Mouse (Mus musculus) layer of hippocampus, adult 18-20 months (tissue): ENCODE measurements around the gene Qrfp. TPM values are rescaled to one million over a fixed set of nuclear protein-coding genes. Genes with fewer than 3 reads are reported as not detected.

Experiments used
- DNase-seq, 2 experiments: peaks; one replicate each; pipeline ENCODE4 v3.0.0; 2022; ENCODE audit warnings: low spot score in 2 of 2
- long read RNA-seq: library from polyadenylated mRNA; stranded (forward); transcript quantifications from one replicate; pipeline ENCODE4 v2.0.0, GENCODE M21; 2021
- total RNA-seq, 2 experiments: library from RNA; stranded (reverse); gene quantifications; 2 replicates each; pipeline ENCODE4 v1.2.3; 2021

Qrfp gene
- total RNA-seq, result not detected
- long read RNA-seq, result 0 reads

GRCm38 (mm10) chr2:31810444-31810843, at the start of gene Qrfp:
TSS of gene Qrfp (minus strand) at chr2:31810580.
- no peak for DNase-seq

DNA sequence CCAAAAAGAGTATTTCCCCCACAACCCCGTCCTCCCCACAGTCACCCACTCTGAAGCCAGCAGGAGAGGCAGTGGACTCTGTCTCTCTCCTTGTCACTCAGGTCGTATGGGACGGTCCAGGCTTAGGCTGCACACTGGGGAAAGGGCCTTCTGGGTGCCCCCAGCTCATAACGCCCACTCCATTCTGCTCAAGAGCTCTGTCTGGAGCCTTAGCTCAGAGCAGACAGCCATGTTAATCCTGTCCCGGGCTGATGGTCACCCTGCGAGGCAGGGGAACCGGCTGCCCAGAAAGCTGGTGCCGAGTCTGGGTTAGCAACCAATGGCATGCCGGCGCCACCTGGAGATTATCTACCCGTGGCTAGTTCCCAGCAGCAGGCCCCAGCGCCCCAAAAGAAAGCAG, 48.1 kb upstream of the Qrfp start:
- no peak for DNase-seq

DNA sequence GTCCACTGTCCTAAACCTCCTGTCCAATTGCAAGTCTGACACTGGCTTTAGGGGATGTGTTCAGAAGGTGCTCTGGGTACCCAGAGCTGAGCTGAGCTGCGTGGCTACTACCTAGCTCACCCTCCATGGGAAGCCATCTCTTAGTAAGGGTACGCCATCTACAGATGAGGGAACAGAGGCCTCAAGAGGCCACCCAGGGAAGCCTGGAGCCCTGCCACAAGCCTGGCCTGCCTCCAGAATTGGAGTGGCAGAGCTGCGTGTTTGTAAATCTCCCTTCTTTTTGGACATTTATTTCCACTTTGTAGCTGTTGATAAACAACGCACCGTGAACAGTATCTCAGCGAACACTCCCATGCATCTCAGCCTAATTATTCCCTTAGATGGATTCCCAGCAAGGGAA, 46.8 kb upstream of the Qrfp start:
- no peak for DNase-seq

DNA sequence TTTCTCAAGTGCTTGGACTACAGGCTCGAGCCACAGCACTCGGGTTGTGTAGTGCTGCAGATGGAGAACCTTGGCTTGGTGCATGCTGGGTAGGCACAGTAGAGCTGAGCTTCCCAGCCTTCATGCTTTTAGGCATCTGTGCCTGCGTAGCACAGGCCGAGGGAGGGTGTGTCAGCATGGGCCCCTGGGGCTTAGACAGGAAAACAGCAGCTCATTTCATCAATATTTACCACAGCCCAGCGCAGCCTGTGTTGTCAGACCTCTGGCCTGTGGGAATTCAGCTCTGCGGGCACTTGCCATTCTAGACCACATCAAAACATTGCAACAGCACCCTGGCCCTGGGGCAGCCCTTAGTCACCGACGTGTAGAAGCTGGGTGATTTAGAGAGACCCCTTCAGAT, 45.6 kb upstream of the Qrfp start:
- DNase-seq, result no peak

GRCm38 (mm10) chr2:31850141-31850540, 39.8 kb upstream of the Qrfp start:
- no peak for DNase-seq

GRCm38 (mm10) chr2:31847908-31848307, 37.5 kb upstream of the Qrfp start:
- DNase-seq, result no peak

GRCm38 (mm10) chr2:31846692-31847660, 36.6 kb upstream of the Qrfp start:
- DNase-seq, result no peak

GRCm38 (mm10) chr2:31845896-31846691, 35.7 kb upstream of the Qrfp start, which contains the start of gene Fibcd1:
TSS of gene Fibcd1 (minus strand) at chr2:31846005.
- peak in 1 of 2 experiments; percentile 49 for DNase-seq

- DNase-seq, result no peak
Measured at GRCm38 (mm10) chr2:31845512-31845895, 35.1 kb upstream of the Qrfp start.

GRCm38 (mm10) chr2:31844729-31845136, 34.4 kb upstream of the Qrfp start:
- peak in 1 of 2 experiments; percentile 40 for DNase-seq

DNA sequence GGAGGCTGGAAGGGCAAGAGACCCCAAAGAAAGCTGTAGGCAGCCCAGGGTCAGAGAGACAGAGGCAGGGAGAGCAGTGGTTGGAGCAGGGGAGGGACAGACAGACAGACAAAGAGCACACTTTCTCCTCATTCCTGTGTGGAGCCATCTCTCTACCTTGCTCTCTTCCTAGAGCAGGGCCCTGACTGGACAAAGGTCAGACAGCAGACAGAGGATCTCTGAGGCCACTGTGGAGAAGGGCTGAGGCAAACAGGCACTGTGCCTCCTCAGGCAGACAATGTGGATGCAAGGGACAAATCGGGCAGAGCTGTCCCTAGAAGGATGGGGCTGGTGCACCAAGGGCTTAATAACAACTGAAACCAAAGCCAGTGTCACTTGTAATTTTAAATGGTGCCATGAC, 28.5 kb upstream of the Qrfp start:
- no peak for DNase-seq

GRCm38 (mm10) chr2:31836985-31837384, 26.6 kb upstream of the Qrfp start:
- no peak for DNase-seq

DNA sequence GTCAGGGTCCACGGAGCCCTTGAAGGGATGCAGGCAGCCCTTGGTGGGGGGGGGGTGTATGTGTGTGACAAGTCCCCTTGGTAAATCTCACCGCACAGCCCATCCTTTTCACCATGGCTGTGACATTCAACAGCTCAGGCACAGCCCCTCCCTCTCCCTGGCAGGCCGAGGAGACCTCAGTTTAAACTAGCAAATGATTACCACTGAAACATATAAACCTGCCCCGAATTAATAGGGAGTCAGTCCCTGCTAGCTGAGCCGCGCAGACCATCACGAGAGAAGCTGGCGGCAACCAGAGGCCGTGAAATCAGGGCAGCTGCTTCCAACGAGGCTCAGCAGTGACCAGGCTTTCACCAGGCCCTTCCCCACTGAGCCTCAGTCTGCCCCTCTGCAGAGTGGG, 25.7 kb upstream of the Qrfp start:
- DNase-seq, result no peak

- DNase-seq, result no peak
Measured at GRCm38 (mm10) chr2:31828311-31828825, 18.0 kb upstream of the Qrfp start.

DNA sequence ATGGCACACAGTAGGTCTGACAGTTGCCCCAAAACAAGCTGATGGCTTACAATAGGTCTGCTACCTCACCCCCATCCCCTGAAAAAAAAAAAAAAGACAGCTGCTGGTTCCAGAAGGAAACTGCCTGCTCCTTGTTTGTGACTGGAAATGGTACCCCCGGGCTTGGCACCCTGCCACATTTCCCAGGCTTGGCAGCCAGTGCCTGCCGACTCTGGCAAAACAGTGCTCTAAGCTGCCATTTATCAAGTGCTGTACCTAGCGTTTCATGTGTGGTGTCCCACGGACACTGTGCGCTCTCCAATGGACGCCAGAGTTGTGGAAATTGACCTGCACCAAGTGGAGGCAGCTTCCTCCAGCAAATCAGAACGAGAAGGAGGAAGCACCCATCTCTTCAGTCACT, 17.5 kb upstream of the Qrfp start:
- peak; percentile 77 to 83 for DNase-seq

DNA sequence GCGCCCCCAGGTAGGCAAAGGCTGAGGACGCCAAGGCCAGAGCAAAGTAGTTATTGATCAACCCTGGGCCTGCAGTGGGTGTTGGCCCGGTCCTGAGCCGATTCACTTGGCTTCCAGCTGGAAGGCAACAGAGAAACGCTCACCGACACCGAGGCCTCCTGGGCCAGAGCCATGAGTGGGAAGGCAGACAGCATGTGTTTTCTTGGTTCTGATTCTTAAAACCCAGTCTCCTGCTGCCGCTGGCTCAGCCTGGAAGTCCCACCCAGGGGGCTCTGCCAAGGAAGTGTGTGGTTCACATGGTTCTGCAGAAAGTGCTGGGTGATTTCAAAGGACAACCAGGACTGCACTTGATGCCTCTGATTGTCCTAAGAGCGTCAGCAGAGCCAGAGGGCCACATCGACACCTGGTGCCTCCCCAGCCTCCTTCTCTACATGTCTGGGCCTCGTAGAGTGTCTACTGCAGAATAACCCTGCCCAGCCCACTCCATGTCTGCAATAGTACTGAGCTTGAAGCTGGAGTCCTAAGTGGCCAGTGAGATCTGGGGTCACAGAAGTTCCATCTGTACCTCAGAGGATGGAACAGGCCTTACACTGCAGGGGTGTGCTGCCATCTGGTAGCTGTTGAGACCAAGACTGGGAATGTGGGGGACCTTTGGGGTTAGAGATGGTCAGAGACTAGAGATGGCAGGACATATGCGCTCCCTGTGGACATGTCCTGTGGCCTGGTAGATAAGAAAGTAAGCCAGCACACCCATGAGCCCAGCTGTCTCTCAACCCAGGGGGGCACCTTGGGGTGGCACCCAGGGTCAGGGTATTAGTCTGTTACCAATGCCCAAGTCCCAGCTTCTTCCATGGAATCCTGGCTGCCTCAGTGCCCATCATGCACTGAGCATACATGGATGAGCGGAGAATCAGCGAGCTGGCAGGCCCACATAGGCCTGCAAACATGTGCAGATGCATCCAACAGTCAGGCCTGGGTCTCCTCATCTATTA, 16.0 kb upstream of the Qrfp start:
- DNase-seq, result peak; percentile 48 to 50

DNA sequence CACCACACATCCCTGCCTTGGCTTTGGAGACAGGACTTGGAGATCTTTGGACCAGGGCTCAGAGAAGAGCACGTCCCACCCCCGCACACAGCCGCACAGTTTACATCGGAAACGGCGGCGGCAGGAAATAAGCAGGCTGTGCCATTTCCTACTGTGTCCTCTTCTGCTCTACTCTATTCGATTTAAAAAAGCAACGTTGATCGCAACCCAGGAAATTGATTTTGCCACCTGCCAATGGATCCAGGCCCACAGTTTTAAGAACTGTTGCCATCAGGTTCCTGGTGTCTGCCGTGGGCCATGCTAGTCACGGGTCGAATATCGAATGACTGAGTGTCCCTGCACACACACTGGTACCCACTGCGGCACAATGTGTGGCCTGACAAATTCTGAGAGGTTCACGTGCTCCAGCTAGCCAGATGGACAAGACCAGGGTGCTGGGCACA, 15.1 kb upstream of the Qrfp start:
- peak in 1 of 2 experiments; percentile 62 for DNase-seq

- DNase-seq, result peak in 1 of 2 experiments; percentile 73
Measured at GRCm38 (mm10) chr2:31823933-31824730, 13.8 kb upstream of the Qrfp start.

DNA sequence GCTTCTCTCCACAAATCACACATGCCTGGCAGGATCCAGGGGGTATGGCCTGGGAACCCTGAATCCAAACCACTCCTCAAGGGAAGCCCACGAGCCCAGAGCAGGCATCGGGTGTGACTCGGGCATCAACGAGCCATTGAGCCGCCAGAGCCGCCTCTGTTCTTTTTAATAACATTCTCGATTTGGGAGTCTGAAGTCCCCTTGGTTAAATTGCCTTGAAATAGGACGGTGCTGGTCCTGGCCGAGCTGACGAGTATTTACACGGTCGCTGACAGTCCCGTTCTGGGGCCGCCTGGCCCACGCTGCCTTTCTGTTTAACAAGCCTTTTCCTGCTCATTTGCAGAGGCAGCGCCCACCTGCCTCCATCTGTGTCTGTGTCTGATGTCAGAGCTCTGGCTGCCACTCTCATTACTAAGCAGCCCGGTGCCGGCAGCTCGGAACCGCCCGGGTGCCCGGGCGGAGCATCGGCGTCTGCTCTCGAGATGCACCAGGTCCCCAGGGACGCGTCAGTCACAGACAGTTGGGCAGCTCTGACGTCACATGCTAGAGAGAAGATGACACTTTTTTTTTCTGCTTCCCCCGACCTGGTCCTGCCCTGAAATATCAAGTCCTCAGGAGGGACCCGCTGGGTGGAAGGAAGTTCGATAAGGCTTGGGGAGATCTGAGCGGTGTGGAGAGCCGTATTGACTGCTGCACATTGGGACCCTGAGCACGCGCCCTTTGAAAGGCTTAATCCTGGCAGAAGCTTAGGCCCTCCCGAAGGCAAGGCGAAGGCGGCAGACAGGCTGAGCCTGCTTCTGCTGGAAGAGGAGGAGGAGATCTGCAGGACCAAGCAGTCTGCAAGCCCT, 12.4 kb upstream of the Qrfp start:
- DNase-seq, result peak; percentile 81 to 92
